Mouse (Mus musculus): Measurements from ENCODE around the gene Unc5a.

The Unc5a gene

GRCm38 (mm10) chr13:55002090-55002489, 52.9 kb downstream of the Unc5a start:
- DNase-seq (ENCODE audit: low read depth, low spot score): no peak

- DNase-seq (ENCODE audit: low read depth, low spot score): no peak
Observed at GRCm38 (mm10) chr13:55004646-55005045, 55.4 kb downstream of the Unc5a start.

GRCm38 (mm10) chr13:55005691-55006414, 56.6 kb downstream of the Unc5a start:
- no peak for DNase-seq (ENCODE audit: low read depth, low spot score)

- no peak for DNase-seq (ENCODE audit: low read depth, low spot score)
Observed at GRCm38 (mm10) chr13:55006415-55006742, 57.2 kb downstream of the Unc5a start.

- DNase-seq (ENCODE audit: low read depth, low spot score): no peak
Observed at GRCm38 (mm10) chr13:55008589-55008988, 59.4 kb downstream of the Unc5a start.

GRCm38 (mm10) chr13:55011103-55011502, 61.9 kb downstream of the Unc5a start:
- no peak for DNase-seq (ENCODE audit: low read depth, low spot score)

GRCm38 (mm10) chr13:55011981-55012478, 62.8 kb downstream of the Unc5a start:
- no peak for DNase-seq (ENCODE audit: low read depth, low spot score)

GRCm38 (mm10) chr13:55013702-55014344, 64.6 kb downstream of the Unc5a start:
- no peak for DNase-seq (ENCODE audit: low read depth, low spot score)

- no peak for DNase-seq (ENCODE audit: low read depth, low spot score)
Observed at GRCm38 (mm10) chr13:55014451-55014850, 65.2 kb downstream of the Unc5a start.

- DNase-seq (ENCODE audit: low read depth, low spot score): no peak
Observed at GRCm38 (mm10) chr13:55017154-55017897, 68.1 kb downstream of the Unc5a start.

GRCm38 (mm10) chr13:55017898-55018599, 68.8 kb downstream of the Unc5a start:
- no peak for DNase-seq (ENCODE audit: low read depth, low spot score)

- no peak for DNase-seq (ENCODE audit: low read depth, low spot score)
Observed at GRCm38 (mm10) chr13:55018700-55019099, 69.5 kb downstream of the Unc5a start.

GRCm38 (mm10) chr13:55019181-55019580, 70.0 kb downstream of the Unc5a start:
- DNase-seq (ENCODE audit: low read depth, low spot score): no peak

GRCm38 (mm10) chr13:55020051-55020450, 70.8 kb downstream of the Unc5a start:
- no peak for DNase-seq (ENCODE audit: low read depth, low spot score)

GRCm38 (mm10) chr13:55021194-55021779, 72.1 kb downstream of the Unc5a start, which contains the start of gene Hk3:
Gene Hk3 (minus strand): TSS chr13:55021385.
- DNase-seq (ENCODE audit: low read depth, low spot score): no peak

- no peak for DNase-seq (ENCODE audit: low read depth, low spot score)
Observed at GRCm38 (mm10) chr13:55022256-55022655, 73.0 kb downstream of the Unc5a start.

- no peak for DNase-seq (ENCODE audit: low read depth, low spot score)
Observed at GRCm38 (mm10) chr13:55022715-55023114, 73.5 kb downstream of the Unc5a start.

GRCm38 (mm10) chr13:55024215-55024614, 75.0 kb downstream of the Unc5a start:
- DNase-seq (ENCODE audit: low read depth, low spot score): no peak

GRCm38 (mm10) chr13:55040016-55040415, 90.8 kb downstream of the Unc5a start:
- DNase-seq (ENCODE audit: low read depth, low spot score): no peak

- DNase-seq (ENCODE audit: low read depth, low spot score): no peak
Observed at GRCm38 (mm10) chr13:55047706-55048105, 98.5 kb downstream of the Unc5a start.
